Mouse (Mus musculus) CH12.LX (cell line): ENCODE results near the gene Dnajc6. TPM values are rescaled to one million over a fixed set of nuclear protein-coding genes. Genes with fewer than 3 reads are reported as not detected.

Source experiments
- DNase-seq: peaks from one replicate; pipeline ENCODE4 v3.0.0-alpha.2; 2013; ENCODE audit errors: extremely low read depth
- H3K27ac ChIP-seq: 2 replicates; pipeline ENCODE4 v1.5.1; 2012; ENCODE audit warnings: low read depth, mild to moderate bottlenecking, control low read depth, moderate library complexity; ENCODE audit not compliant: insufficient read depth
- H3K27me3 ChIP-seq: replicated peaks from 2 replicates; pipeline ENCODE3; 2012; ENCODE audit warnings: inconsistent platforms
- H3K36me3 ChIP-seq, 2 experiments: replicated peaks in 1 of 2; 2 replicates each; pipeline versions ENCODE3 to v1.6.1; 2012; ENCODE audit warnings: inconsistent platforms in 1 of 2, low read length in 1 of 2, mild to moderate bottlenecking in 1 of 2, mixed read lengths in 1 of 2, moderate library complexity in 1 of 2; ENCODE audit not compliant: control insufficient read depth in 1 of 2, insufficient read depth in 1 of 2
- H3K4me1 ChIP-seq, 2 experiments: 2 replicates each; pipeline ENCODE4 v1.6.1; 2012; ENCODE audit warnings: inconsistent platforms in 1 of 2, moderate library complexity in 1 of 2; ENCODE audit not compliant: insufficient read depth in 2 of 2, control insufficient read depth in 1 of 2
- H3K4me2 ChIP-seq: 2 replicates; pipeline ENCODE4 v1.6.1; 2012; ENCODE audit warnings: low read depth, mild to moderate bottlenecking, control low read depth; ENCODE audit not compliant: poor library complexity, insufficient read depth, severe bottlenecking
- H3K4me3 ChIP-seq, 3 experiments: fragments of 150-350 bp in 1 of 3; sonication (generic) in 1 of 3; replicated peaks in 1 of 3; 2 replicates each; pipeline versions ENCODE3 to v1.5.1; 2011 to 2012; ENCODE audit warnings: low read depth in 2 of 3, low read length in 2 of 3, mild to moderate bottlenecking in 2 of 3, moderate library complexity in 2 of 3, control low read depth in 1 of 3, improper control_type of control experiment in 1 of 3, inconsistent platforms in 1 of 3, mixed read lengths in 1 of 3; ENCODE audit not compliant: poor library complexity in 1 of 3
- H3K79me2 ChIP-seq: replicated peaks from 2 replicates; pipeline ENCODE4 v1.6.1; 2012; ENCODE audit warnings: mild to moderate bottlenecking, moderate library complexity; ENCODE audit not compliant: control insufficient read depth, poor library complexity, insufficient read depth, severe bottlenecking; ENCODE audit errors: extremely low read depth
- H3K9ac ChIP-seq: 2 replicates; pipeline ENCODE4 v1.6.1; 2012; ENCODE audit warnings: low read depth, mild to moderate bottlenecking, control low read depth, moderate library complexity; ENCODE audit not compliant: insufficient read depth
- H3K9me3 ChIP-seq: replicated peaks from 2 replicates; pipeline ENCODE3; 2012; ENCODE audit warnings: low read length, inconsistent platforms, mixed read lengths
- BHLHE40 ChIP-seq: IDR thresholded peaks from 2 replicates; pipeline ENCODE4 v1.6.1; 2011; ENCODE audit warnings: mild to moderate bottlenecking, low read depth, low read length, improper control_type of control experiment
- CTCF ChIP-seq, 2 experiments: IDR thresholded peaks in 1 of 2; conservative IDR thresholded peaks in 1 of 2; 2 replicates each; pipeline ENCODE4 v1.5.1; 2011 to 2012; ENCODE audit warnings: low read depth in 2 of 2, low read length in 2 of 2, improper control_type of control experiment in 1 of 2, inconsistent platforms in 1 of 2, mild to moderate bottlenecking in 1 of 2, moderate library complexity in 1 of 2
- GABPA ChIP-seq: IDR thresholded peaks from 2 replicates; pipeline ENCODE4 v1.6.1; 2012; ENCODE audit warnings: low read depth, low read length, improper control_type of control experiment, inconsistent platforms; ENCODE audit not compliant: insufficient replicate concordance
- JUN ChIP-seq: IDR thresholded peaks from 2 replicates; pipeline ENCODE4 v1.6.1; 2011; ENCODE audit warnings: low read depth, mild to moderate bottlenecking, low read length, improper control_type of control experiment, moderate library complexity; ENCODE audit not compliant: insufficient read depth
- MAX ChIP-seq: IDR thresholded peaks from 2 replicates; pipeline ENCODE4 v1.6.1; 2011; ENCODE audit warnings: low read length, improper control_type of control experiment
- RAD21 ChIP-seq: IDR thresholded peaks from 2 replicates; pipeline ENCODE4 v1.6.1; 2011; ENCODE audit warnings: low read depth, mild to moderate bottlenecking, low read length, improper control_type of control experiment, moderate library complexity
- SIN3A ChIP-seq: IDR thresholded peaks from 2 replicates; pipeline ENCODE4 v1.6.1; 2012; ENCODE audit warnings: low read length, improper control_type of control experiment, inconsistent platforms
- SMC3 ChIP-seq: IDR thresholded peaks from 2 replicates; pipeline ENCODE4 v1.6.1; 2011; ENCODE audit warnings: low read depth, low read length, improper control_type of control experiment
- ZNF384 ChIP-seq: IDR thresholded peaks from 2 replicates; pipeline ENCODE4 v1.6.1; 2012; ENCODE audit warnings: low read depth, low read length, improper control_type of control experiment, inconsistent platforms
- dilution Hi-C: fragments of 300-500 bp; cut with MboI; formaldehyde crosslinking; loops from 2 replicates; pipeline ENCODE4 v1.14.3; 2020; ENCODE audit warnings: low sequenced_read_pairs; ENCODE audit not compliant: extremely low pct_unique_long_range_greater_than_20kb, extremely low pct_ligation_motif_present
- in situ Hi-C: fragments of 300-500 bp; cut with MboI; formaldehyde crosslinking; loops from 3 replicates; pipeline ENCODE4 v1.14.3; 2019; ENCODE audit warnings: low sequenced_read_pairs, low pct_ligation_motif_present, low pct_unique_long_range_greater_than_20kb, mixed read lengths
- polyA plus RNA-seq: library from polyadenylated mRNA; unstranded; fragments of >175 nt; gene quantifications from 2 replicates; pipeline ENCODE4 v1.2.1, GENCODE M21; 2012; ENCODE audit warnings: low read depth; ENCODE audit not compliant: insufficient read length
- total RNA-seq, 2 experiments: library from RNA; depleted of rRNA; stranded (reverse); fragments of 300-350 nt in 1 of 2; fragments of >200 nt in 1 of 2; gene quantifications; 2 replicates each; pipeline ENCODE4 v1.2.3; 2012 to 2014

Dnajc6 gene
- total and polyA plus RNA-seq, 3 experiments: not detected

- H3K27me3 ChIP-seq: no peaks in the 10 kb centered on the region
- H3K27ac ChIP-seq: no peak overlapping the region
- no peak overlapping the region for H3K9ac ChIP-seq
- no peaks in the 10 kb centered on the region for H3K79me2 ChIP-seq
- peaks cover 0 to 15% of the 10 kb centered on the region in 2 experiments; a peak in 1 of 4 replicates for H3K4me1 ChIP-seq
- dilution Hi-C loops (no loop called here), in situ Hi-C loops (no loop called here)
- no peak for DNase-seq
- no peak overlapping the region for H3K4me3 ChIP-seq
- H3K9me3 ChIP-seq: no peaks in the 10 kb centered on the region
- peak; percentile 20 to 68; a peak in 2 of 4 replicates for TF ChIP-seq CTCF (conservative IDR thresholded peaks at IDR 0.05 in 1 of 2, IDR thresholded peaks at IDR 0.05 in 1 of 2; ENCODE audit: low read depth in 2 of 2, low read length in 2 of 2)
- no peak for TF ChIP-seq GABPA
- no peak for TF ChIP-seq JUN
- TF ChIP-seq SIN3A: 0 out of 2 replicates have a peak, but pooled peaks have one; percentile 31
- TF ChIP-seq SMC3: peak; percentile 45
- TF ChIP-seq MAX: peak; percentile 16; the same call in 1 of the 2 replicates
- peak; percentile 47 for TF ChIP-seq RAD21
- peak; percentile 99 for TF ChIP-seq ZNF384
- H3K4me2 ChIP-seq: no peak overlapping the region
- H3K36me3 ChIP-seq: peaks cover 17 to 75% of the 10 kb centered on the region in 2 experiments
Observed at GRCm38 (mm10) chr4:101656956-101657570, 160.6 kb downstream of the Dnajc6 start.

- no peaks in the 10 kb centered on the region for H3K27me3 ChIP-seq
- H3K27ac ChIP-seq: no peak overlapping the region
- in situ Hi-C loops (no loop called here), dilution Hi-C loops (no loop called here)
- peaks cover 6 to 38% of the 10 kb centered on the region in 2 experiments for H3K36me3 ChIP-seq
- DNase-seq: peak; percentile 54
- no peak overlapping the region for H3K9ac ChIP-seq
- H3K4me1 ChIP-seq: no peaks in the 10 kb centered on the region
- H3K4me3 ChIP-seq: no peak overlapping the region
- no peak for TF ChIP-seq BHLHE40
- peak; percentile 18 for TF ChIP-seq RAD21
- TF ChIP-seq SMC3: peak; percentile 61
- TF ChIP-seq CTCF (conservative IDR thresholded peaks at IDR 0.05 in 1 of 2, IDR thresholded peaks at IDR 0.05 in 1 of 2; ENCODE audit: low read depth in 2 of 2, low read length in 2 of 2): peak; percentile 69 to 78
- peaks cover 4% of the 10 kb centered on the region for H3K9me3 ChIP-seq
- H3K79me2 ChIP-seq: no peaks in the 10 kb centered on the region
- no peak overlapping the region for H3K4me2 ChIP-seq
Observed at GRCm38 (mm10) chr4:101664160-101664750, 167.8 kb downstream of the Dnajc6 start.

DNA sequence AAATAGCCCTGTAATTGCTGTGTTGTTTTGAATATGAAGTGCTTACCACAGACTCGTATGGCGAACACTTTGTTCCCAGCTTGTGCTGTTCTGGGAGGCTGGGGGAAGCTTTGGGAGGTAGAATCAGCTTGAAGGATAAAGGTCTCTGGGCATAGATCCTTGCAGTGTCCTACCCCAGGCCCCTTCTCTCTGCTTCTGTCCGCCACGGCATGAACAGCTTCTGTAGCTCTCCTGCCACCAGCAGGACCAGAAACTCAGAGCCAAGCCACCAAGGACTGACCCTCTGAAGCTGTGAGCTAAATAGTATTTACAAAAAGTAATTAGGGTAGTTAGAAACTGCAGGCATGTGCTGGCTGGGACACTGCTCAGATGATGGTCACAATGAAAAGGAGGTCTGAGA lies 168.3 kb downstream of the Dnajc6 start:
- Histone ChIP-seq H3K4me1 (no peaks in the 10 kb centered on the region), H3K4me3 (no peak overlapping the region), H3K4me2 (no peak overlapping the region), H3K9ac (no peak overlapping the region), H3K9me3 (peaks cover 4% of the 10 kb centered on the region), H3K79me2 (no peaks in the 10 kb centered on the region), H3K27ac (no peak overlapping the region), H3K27me3 (no peaks in the 10 kb centered on the region), H3K36me3 (peaks cover 5 to 33% of the 10 kb centered on the region in 2 experiments)
- in situ Hi-C loops: no loop called here
- dilution Hi-C loops: no loop called here
- TF ChIP-seq BHLHE40: no peak
- DNase-seq: no peak
